Mouse (Mus musculus): ENCODE data around the gene Kif2a.

The Kif2a gene

GRCm38 (mm10) chr13:107021461-107022265 lies at the start of gene Kif2a:
Gene Kif2a (minus strand): TSS chr13:107022126.
- no peak for TF ChIP-seq GATA4 (IDR thresholded peaks at IDR 0.05; ENCODE audit: insufficient replicate concordance, low read length)

DNA sequence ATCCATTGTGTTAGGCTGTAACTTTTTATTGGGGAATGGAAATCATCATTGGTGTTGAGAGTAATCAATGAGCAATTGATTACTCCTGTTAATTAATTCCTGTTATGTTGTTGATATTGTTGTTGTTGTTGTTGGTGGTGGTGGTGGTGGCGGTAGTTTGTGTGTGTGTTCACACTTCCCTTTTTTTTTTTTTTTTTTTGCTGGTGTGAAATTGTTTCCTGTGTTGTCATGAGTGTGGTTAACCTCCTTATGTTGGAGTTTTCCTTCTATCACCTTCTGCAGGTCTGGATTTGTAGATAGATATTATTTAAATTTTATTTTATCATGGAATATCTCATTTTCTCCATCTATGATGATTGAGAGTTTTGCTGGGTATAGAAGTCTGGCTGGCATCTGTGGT lies 47.1 kb upstream of the Kif2a start:
- TF ChIP-seq GATA4 (IDR thresholded peaks at IDR 0.05; ENCODE audit: insufficient replicate concordance, low read length): no peak

DNA sequence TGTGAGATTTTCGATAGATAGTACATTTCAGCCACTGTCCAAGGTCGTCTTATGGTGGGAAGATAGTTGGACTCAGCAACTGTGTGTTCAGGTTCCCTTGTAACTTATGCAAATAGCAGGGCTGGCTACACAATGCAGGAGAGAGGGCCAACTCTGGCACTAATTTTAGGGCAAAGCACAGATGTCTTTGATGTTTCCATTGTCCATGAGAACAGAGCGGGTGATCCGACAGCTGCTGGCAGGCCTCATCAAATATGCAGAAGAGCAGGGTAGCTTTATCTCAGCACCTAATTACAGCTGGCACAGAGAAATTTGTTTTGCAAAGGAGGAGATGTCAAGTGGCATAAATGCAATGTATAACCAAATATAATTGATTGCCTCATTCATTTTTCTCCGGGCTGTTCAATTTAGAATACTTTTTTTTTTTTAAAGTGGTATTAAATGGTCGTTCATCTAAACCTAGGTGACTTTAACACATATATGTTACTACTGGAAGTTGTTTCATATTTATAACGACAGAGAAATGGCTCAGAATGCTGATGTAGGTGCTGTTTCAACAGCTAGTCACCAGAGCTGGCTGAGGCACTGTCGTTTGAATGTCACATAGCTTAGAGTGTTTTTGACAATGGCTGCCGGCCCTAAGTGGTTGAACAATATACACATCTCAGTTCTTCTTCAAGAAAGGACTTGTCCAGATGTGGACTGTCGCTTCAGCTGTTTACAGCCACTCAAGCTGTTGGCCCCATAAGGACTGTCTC lies 43.4 kb upstream of the Kif2a start:
- TF ChIP-seq GATA4 (IDR thresholded peaks at IDR 0.05; ENCODE audit: insufficient replicate concordance, low read length): no peak

GRCm38 (mm10) chr13:107064263-107064662 lies 42.3 kb upstream of the Kif2a start:
- no peak for TF ChIP-seq GATA4 (IDR thresholded peaks at IDR 0.05; ENCODE audit: insufficient replicate concordance, low read length)

- no peak for TF ChIP-seq GATA4 (IDR thresholded peaks at IDR 0.05; ENCODE audit: insufficient replicate concordance, low read length)
These were observed 41.3 kb upstream of the Kif2a start for GRCm38 (mm10) chr13:107063115-107063807.

DNA sequence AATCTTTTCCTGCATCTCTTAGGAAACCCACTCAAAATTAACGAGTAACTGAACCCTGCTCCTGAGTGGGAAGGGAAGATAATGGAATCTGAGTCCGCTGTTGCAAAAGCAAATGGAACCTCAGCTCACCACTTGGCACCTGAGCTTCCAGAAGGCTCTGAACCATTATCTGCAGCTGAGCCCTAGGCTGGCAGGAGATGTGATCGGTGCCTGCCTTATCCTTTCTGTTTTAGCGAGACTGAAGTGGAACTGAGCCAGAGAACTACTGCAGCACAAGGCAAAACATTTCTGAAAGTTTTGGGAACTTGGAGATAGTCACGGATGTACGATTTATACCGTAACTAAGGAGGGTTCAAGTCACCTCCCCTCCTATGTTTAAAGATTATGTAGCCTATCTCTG lies 38.2 kb upstream of the Kif2a start:
- TF ChIP-seq GATA4 (IDR thresholded peaks at IDR 0.05; ENCODE audit: insufficient replicate concordance, low read length): no peak

DNA sequence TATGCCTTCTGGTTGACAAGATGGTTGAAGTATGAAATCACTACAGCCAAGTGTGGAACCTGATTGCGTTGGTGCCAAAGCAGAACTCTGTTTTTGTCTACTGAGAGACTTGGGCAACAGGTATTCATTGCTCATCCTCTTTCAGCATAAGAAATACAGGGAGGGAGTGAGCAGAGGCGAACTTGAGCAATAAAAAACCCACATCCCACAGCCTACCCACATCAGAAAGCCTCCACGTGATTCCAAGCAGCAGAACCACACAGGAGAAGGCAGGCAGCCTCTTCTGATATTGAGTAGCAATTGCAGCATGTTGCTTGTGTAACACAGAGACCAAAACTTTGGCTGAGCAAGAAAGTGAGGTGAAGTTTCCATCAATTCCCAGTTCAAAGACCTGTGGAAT lies 37.5 kb upstream of the Kif2a start:
- no peak for TF ChIP-seq GATA4 (IDR thresholded peaks at IDR 0.05; ENCODE audit: insufficient replicate concordance, low read length)

- TF ChIP-seq GATA4 (IDR thresholded peaks at IDR 0.05; ENCODE audit: insufficient replicate concordance, low read length): no peak
These were observed 34.4 kb upstream of the Kif2a start for GRCm38 (mm10) chr13:107056318-107056717.

GRCm38 (mm10) chr13:107054496-107054895 lies 32.6 kb upstream of the Kif2a start:
- TF ChIP-seq GATA4 (IDR thresholded peaks at IDR 0.05; ENCODE audit: insufficient replicate concordance, low read length): no peak

GRCm38 (mm10) chr13:107051342-107051741 lies 29.4 kb upstream of the Kif2a start:
- TF ChIP-seq GATA4 (IDR thresholded peaks at IDR 0.05; ENCODE audit: insufficient replicate concordance, low read length): no peak

DNA sequence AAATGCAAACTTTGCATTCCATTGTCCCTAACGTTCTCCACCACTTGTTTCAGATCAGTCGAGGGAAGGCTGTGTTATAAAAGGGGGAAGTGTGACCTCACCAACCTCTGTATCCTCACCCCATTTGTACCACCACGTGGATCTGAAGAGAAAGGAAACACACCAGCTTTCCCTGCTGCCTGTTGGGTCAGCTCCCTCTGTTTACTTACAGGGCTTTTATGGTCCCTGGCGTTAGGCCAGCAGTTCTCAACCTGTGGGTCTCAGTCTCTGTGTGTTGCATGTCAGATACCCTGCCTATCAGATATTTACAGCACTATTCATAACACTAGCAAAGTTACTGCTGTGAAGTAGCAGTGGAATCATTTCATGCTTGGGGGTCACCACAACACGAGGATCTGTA lies 22.3 kb upstream of the Kif2a start:
- TF ChIP-seq GATA4 (IDR thresholded peaks at IDR 0.05; ENCODE audit: insufficient replicate concordance, low read length): no peak

- no peak for TF ChIP-seq GATA4 (IDR thresholded peaks at IDR 0.05; ENCODE audit: insufficient replicate concordance, low read length)
These were observed 20.6 kb upstream of the Kif2a start for GRCm38 (mm10) chr13:107042551-107042950.

DNA sequence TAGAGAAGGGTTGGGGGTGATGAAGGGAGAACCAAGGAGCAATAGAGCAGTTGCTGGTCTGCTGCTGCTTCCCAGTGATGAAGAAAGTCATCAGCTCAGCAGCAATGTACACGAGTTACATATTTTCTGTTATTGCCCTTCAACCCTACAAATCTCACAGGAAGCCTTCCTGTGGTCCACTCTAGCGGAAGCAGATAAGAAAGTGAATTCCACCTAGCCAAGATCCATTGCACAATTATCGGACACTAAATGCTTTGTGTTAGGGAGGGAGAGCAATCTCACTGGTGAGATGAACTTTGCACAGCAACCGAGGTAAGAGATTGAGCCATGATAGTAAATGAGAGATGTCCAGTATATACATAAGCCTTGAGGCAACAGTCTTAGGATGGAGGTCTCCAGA lies 17.6 kb upstream of the Kif2a start:
- no peak for TF ChIP-seq GATA4 (IDR thresholded peaks at IDR 0.05; ENCODE audit: insufficient replicate concordance, low read length)

DNA sequence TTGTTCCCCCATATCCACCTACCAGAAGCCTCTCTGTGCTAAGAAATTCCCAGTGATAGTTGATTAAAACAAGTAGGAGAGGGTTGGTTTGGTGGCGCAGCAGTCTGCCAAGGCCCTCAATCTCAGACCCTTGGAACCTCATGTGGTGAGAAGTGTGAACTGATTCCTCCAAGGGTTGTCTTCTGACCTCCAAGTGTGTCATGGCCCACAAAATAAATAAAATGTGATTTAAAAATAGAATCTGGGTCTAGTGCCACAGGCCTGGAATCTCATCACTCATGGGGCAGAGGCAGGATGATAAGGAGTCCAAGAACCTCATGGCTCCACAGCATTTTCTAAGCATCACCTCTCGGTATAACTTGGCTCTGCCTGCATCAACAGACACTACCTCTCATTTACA lies 16.4 kb upstream of the Kif2a start:
- no peak for TF ChIP-seq GATA4 (IDR thresholded peaks at IDR 0.05; ENCODE audit: insufficient replicate concordance, low read length)

DNA sequence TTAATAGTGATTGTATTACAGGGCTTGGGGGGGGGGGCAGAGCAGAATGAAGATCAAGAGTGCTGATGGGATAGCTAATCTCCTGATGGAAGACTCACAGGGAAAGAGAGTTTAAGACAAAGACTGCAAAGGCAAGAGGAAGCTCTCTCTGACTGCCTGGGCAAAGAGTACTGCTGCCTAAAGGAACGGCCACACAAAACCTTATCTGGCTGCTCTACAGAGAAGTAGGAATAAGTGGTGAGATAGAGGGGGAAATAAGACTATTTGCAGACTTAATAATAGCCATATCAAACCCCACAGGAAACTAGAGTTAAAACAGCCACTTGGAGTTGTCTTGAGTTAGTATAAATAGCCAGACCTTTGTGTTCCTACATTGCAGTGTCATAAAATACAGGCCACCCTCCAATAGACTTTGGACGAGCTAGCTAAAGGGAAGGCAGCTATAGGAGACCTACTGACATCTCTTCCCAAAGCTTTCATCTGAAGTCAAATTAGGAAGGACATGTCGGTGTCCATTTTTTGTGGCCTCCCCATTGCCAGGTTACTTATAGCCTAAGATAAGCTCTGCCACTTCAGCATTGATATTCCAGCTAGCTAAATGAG lies 13.7 kb upstream of the Kif2a start:
- TF ChIP-seq GATA4 (IDR thresholded peaks at IDR 0.05; ENCODE audit: insufficient replicate concordance, low read length): no peak
